Mouse (Mus musculus): ENCODE data around the gene Mb. TPM values are rescaled to one million over a fixed set of nuclear protein-coding genes. Genes with fewer than 3 reads are reported as not detected.

Gene Mb
- polyA plus RNA-seq, 1 experiment from 2014 or later, result 0.39 TPM

- ATAC-seq (ENCODE audit: low read depth) (no peak), DNase-seq (no peak)
- no peak overlapping the region for H3K27ac ChIP-seq
- H3K9ac ChIP-seq, result no peak overlapping the region
- no peaks in the 10 kb centered on the region for H3K36me3 ChIP-seq
- no peak overlapping the region for H3K4me3 ChIP-seq (replicated peaks)
- H3K4me1 ChIP-seq (replicated peaks), result peaks cover 11% of the 10 kb centered on the region
- H3K27me3 ChIP-seq, result peaks cover 5% of the 10 kb centered on the region; the same call in 1 of the 2 replicates
- 9% methylated on average over 3 of the region's 3 CpGs for WGBS (ENCODE audit: insufficient replicate concordance)
- no peak overlapping the region for H3K4me2 ChIP-seq
- H3K9me3 ChIP-seq (replicated peaks), result no peaks in the 10 kb centered on the region
Observed at GRCm38 (mm10) chr15:77040784-77041183, 9.7 kb downstream of the Mb start.

- DNase-seq (no peak), ATAC-seq (ENCODE audit: low read depth) (no peak)
- H3K27me3 ChIP-seq, result peaks cover 5% of the 10 kb centered on the region; the same call in 1 of the 2 replicates
- H3K4me2 ChIP-seq, result no peak overlapping the region
- H3K9me3 ChIP-seq (replicated peaks), result no peaks in the 10 kb centered on the region
- H3K27ac ChIP-seq, result no peak overlapping the region
- WGBS (ENCODE audit: insufficient replicate concordance), result 67% methylated on average over 8 of the region's 9 CpGs
- H3K4me3 ChIP-seq (replicated peaks), result no peak overlapping the region
- no peaks in the 10 kb centered on the region for H3K36me3 ChIP-seq
- peaks cover 17% of the 10 kb centered on the region for H3K4me1 ChIP-seq (replicated peaks)
- no peak overlapping the region for H3K9ac ChIP-seq
Observed at GRCm38 (mm10) chr15:77039211-77039700, 11.2 kb downstream of the Mb start.

- 21% methylated on average over 11 of the region's 11 CpGs for WGBS (ENCODE audit: insufficient replicate concordance)
- Histone ChIP-seq H3K27ac (peak overlapping the region; percentile 61), H3K9ac (no peak overlapping the region), H3K4me3 (replicated peaks) (no peak overlapping the region), H3K4me1 (replicated peaks) (peaks cover 17% of the 10 kb centered on the region), H3K27me3 (peaks cover 10% of the 10 kb centered on the region), H3K9me3 (replicated peaks) (no peaks in the 10 kb centered on the region), H3K36me3 (no peaks in the 10 kb centered on the region), H3K4me2 (no peak overlapping the region)
- ATAC-seq (ENCODE audit: low read depth), result no peak
- no peak for DNase-seq
Observed at GRCm38 (mm10) chr15:77037278-77038161, 12.9 kb downstream of the Mb start.

DNA sequence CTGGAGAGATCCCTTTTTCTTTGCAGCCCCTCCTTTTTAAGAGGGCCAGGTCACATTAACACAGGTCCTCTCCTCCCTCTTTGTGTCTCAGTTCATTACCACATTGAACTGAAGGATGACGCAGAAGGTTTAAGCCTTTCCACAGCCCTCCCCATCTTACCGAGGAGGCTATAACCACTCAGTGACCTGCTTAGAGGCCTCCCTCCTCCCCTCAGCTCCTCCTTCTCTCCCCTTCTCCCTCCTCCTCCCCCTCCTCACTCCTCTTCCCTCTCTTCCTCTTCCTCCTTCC lies 13.5 kb downstream of the Mb start:
- no peaks in the 10 kb centered on the region for H3K9me3 ChIP-seq (replicated peaks)
- no peak overlapping the region for H3K4me2 ChIP-seq
- WGBS (ENCODE audit: insufficient replicate concordance), result 55% methylated on average over 2 of the region's 2 CpGs
- H3K9ac ChIP-seq, result no peak overlapping the region
- H3K4me1 ChIP-seq (replicated peaks), result peaks cover 17% of the 10 kb centered on the region
- no peak overlapping the region for H3K4me3 ChIP-seq (replicated peaks)
- DNase-seq (no peak), ATAC-seq (ENCODE audit: low read depth) (no peak)
- H3K27me3 ChIP-seq, result peaks cover 10% of the 10 kb centered on the region
- H3K36me3 ChIP-seq, result no peaks in the 10 kb centered on the region
- H3K27ac ChIP-seq, result peak overlapping the region; percentile 61

GRCm38 (mm10) chr15:77036320-77036988 lies 14.0 kb downstream of the Mb start:
- H3K4me3 ChIP-seq (replicated peaks), result no peak overlapping the region
- H3K4me1 ChIP-seq (replicated peaks), result peaks cover 17% of the 10 kb centered on the region
- no peaks in the 10 kb centered on the region for H3K9me3 ChIP-seq (replicated peaks)
- no peak overlapping the region for H3K9ac ChIP-seq
- 62% methylated on average over 11 of the region's 11 CpGs for WGBS (ENCODE audit: insufficient replicate concordance)
- H3K27me3 ChIP-seq, result peaks cover 10% of the 10 kb centered on the region
- DNase-seq, result no peak
- no peak for ATAC-seq (ENCODE audit: low read depth)
- H3K36me3 ChIP-seq, result no peaks in the 10 kb centered on the region
- no peak overlapping the region for H3K4me2 ChIP-seq
- peak overlapping the region; percentile 61; the same call in 1 of the 2 replicates for H3K27ac ChIP-seq

GRCm38 (mm10) chr15:77035643-77036042 lies 14.8 kb downstream of the Mb start:
- Histone ChIP-seq H3K4me2 (no peak overlapping the region), H3K4me3 (replicated peaks) (no peak overlapping the region), H3K27ac (no peak overlapping the region), H3K36me3 (no peaks in the 10 kb centered on the region), H3K27me3 (peaks cover 10% of the 10 kb centered on the region), H3K9me3 (replicated peaks) (no peaks in the 10 kb centered on the region), H3K9ac (no peak overlapping the region), H3K4me1 (replicated peaks) (peaks cover 17% of the 10 kb centered on the region)
- ATAC-seq (ENCODE audit: low read depth) (peak; percentile 46; the same call in 1 of the 2 replicates), DNase-seq (no peak)
- 53% methylated on average over 3 of the region's 3 CpGs for WGBS (ENCODE audit: insufficient replicate concordance)

- ATAC-seq (ENCODE audit: low read depth) (no peak), DNase-seq (no peak)
- Histone ChIP-seq H3K9ac (no peak overlapping the region), H3K9me3 (replicated peaks) (no peaks in the 10 kb centered on the region), H3K36me3 (no peaks in the 10 kb centered on the region), H3K27ac (no peak overlapping the region), H3K4me3 (replicated peaks) (no peak overlapping the region), H3K27me3 (peaks cover 10% of the 10 kb centered on the region), H3K4me2 (no peak overlapping the region), H3K4me1 (replicated peaks) (peaks cover 17% of the 10 kb centered on the region)
- WGBS (ENCODE audit: insufficient replicate concordance), result 59% methylated on average over 6 of the region's 6 CpGs
Observed at GRCm38 (mm10) chr15:77034526-77034925, 15.9 kb downstream of the Mb start.

GRCm38 (mm10) chr15:77031271-77031670 lies 19.2 kb downstream of the Mb start:
- Histone ChIP-seq H3K27me3 (peaks cover 5% of the 10 kb centered on the region), H3K9ac (no peak overlapping the region), H3K4me3 (replicated peaks) (no peak overlapping the region), H3K27ac (no peak overlapping the region), H3K9me3 (replicated peaks) (no peaks in the 10 kb centered on the region), H3K4me2 (no peak overlapping the region), H3K36me3 (no peaks in the 10 kb centered on the region), H3K4me1 (replicated peaks) (peaks cover 11% of the 10 kb centered on the region)
- ATAC-seq (ENCODE audit: low read depth) (no peak), DNase-seq (no peak)
- 53% methylated on average over 3 of the region's 3 CpGs for WGBS (ENCODE audit: insufficient replicate concordance)

DNA sequence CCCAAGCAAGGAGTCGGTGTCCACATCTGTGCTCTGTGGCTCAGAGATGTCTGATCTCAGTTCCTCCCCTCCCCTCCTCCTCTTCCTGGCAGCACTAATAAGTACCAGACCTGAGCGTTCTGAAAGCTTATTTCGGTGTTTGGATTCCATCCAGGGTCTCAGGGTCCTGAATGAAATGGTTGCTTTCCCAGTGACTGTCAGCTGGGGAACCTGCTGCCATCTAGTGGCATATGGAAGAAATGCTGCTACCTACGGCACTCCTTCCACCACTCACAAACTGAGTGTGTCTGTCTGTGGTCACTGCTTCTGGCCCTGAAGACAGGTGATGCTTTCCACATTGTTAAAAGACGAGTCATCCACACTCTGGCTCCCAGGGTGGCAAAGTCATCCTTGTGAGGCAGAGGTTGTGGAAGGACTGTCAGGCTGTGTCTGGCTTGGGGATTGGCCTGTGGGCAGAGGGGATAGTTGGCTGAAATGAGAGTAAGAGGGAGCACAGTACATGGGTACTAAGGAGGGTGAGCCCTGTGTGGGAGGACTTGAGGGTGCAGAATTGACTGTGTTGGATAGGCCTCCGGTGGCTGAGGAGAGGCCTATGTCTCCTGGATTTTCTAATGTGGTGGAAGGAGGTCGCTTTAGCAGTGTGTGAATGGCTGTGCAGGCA lies 21.0 kb downstream of the Mb start:
- DNase-seq, result no peak
- no peak overlapping the region for H3K4me3 ChIP-seq (replicated peaks)
- no peaks in the 10 kb centered on the region for H3K36me3 ChIP-seq
- no peaks in the 10 kb centered on the region for H3K4me1 ChIP-seq (replicated peaks)
- no peaks in the 10 kb centered on the region for H3K9me3 ChIP-seq (replicated peaks)
- no peak for ATAC-seq (ENCODE audit: low read depth)
- H3K27ac ChIP-seq, result no peak overlapping the region
- H3K4me2 ChIP-seq, result no peak overlapping the region
- no peak overlapping the region for H3K9ac ChIP-seq
- WGBS (ENCODE audit: insufficient replicate concordance), result 30% methylated on average over 7 of the region's 7 CpGs
- H3K27me3 ChIP-seq, result peaks cover 5% of the 10 kb centered on the region

DNA sequence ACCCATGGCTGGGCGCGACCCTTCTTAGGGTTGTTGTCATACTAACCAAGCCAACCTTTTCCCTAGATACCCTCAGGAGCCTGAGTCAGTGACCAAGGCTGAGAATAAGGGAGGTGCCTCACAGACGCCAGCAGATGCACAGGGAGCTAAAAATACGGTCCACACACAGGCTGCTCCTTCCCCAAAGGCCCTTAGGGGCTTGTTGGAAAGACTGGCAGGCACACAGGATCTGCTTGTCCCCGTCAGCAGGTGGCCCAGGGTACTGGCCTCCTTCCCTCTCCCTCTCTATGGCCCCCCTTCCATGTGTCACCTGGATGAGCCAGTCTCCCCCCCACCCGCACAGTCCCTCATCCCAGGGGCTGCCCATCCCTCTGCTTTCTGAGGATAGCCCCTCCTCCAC lies 22.8 kb downstream of the Mb start:
- no peak overlapping the region for H3K4me3 ChIP-seq (replicated peaks)
- H3K36me3 ChIP-seq, result no peaks in the 10 kb centered on the region
- 59% methylated on average over 6 of the region's 6 CpGs for WGBS (ENCODE audit: insufficient replicate concordance)
- no peaks in the 10 kb centered on the region for H3K4me1 ChIP-seq (replicated peaks)
- DNase-seq (no peak), ATAC-seq (ENCODE audit: low read depth) (no peak)
- H3K9me3 ChIP-seq (replicated peaks), result no peaks in the 10 kb centered on the region
- H3K9ac ChIP-seq, result no peak overlapping the region
- H3K27me3 ChIP-seq, result peaks cover 2% of the 10 kb centered on the region; the same call in 1 of the 2 replicates
- no peak overlapping the region for H3K27ac ChIP-seq
- no peak overlapping the region for H3K4me2 ChIP-seq

DNA sequence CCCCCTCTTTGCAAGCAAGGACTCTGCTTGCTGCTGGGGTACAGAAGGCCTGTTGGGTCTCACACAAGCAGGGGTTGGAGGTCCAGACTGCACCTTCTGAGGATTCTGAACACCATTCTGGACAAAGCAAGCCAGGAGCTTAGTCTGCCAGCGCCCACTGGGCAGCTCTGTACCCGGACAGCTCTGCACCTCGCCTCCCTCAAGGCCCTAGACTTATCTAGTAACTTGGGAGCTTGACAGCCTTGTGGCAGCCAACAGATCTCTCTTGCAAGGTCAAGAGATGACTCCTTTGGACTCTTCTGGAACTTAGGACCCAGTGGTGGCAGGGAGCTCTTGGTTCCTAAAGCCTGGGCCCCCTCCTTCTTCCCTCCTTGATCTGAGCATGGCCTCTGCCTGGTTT lies 23.4 kb downstream of the Mb start:
- no peak for ATAC-seq (ENCODE audit: low read depth)
- no peaks in the 10 kb centered on the region for H3K9me3 ChIP-seq (replicated peaks)

More for the DNA sequence above, 23.4 kb downstream of the Mb start:
- no peak for DNase-seq
- Histone ChIP-seq H3K9ac (no peak overlapping the region), H3K4me1 (replicated peaks) (no peaks in the 10 kb centered on the region), H3K36me3 (no peaks in the 10 kb centered on the region), H3K27me3 (no peaks in the 10 kb centered on the region), H3K4me3 (replicated peaks) (no peak overlapping the region), H3K27ac (no peak overlapping the region), H3K4me2 (no peak overlapping the region)
- WGBS (ENCODE audit: insufficient replicate concordance), result 64% methylated on average over 3 of the region's 3 CpGs
